Mouse (Mus musculus) limb, embryonic 10.5 days (tissue): Measurements from ENCODE around the gene Nradd. TPM values are rescaled to one million over a fixed set of nuclear protein-coding genes. Genes with fewer than 3 reads are reported as not detected.
A peak's percentile ranks its signal among the peaks of the same experiment; 100 is the strongest.

Source experiments
- DNase-seq: peaks from one replicate; pipeline ENCODE4 v3.0.0-alpha.2; 2017; ENCODE audit warnings: low spot score
- H3K27ac ChIP-seq: fragments of 300-500 bp; sonication (generic); 2 replicates; pipeline ENCODE4 v1.5.1; 2016; ENCODE audit warnings: mild to moderate bottlenecking
- H3K27me3 ChIP-seq: fragments of 300-500 bp; sonication (generic); 2 replicates; pipeline ENCODE4 v1.6.1; 2016; ENCODE audit warnings: low read depth, mild to moderate bottlenecking; ENCODE audit not compliant: poor library complexity, severe bottlenecking
- H3K36me3 ChIP-seq: fragments of 300-500 bp; sonication (generic); 2 replicates; pipeline ENCODE4 v1.6.1; 2016; ENCODE audit warnings: mild to moderate bottlenecking, moderate library complexity
- H3K4me1 ChIP-seq: fragments of 300-500 bp; sonication (generic); 2 replicates; pipeline ENCODE4 v1.6.1; 2016
- H3K4me3 ChIP-seq: fragments of 300-500 bp; sonication (generic); 2 replicates; pipeline ENCODE4 v1.5.1; 2016; ENCODE audit warnings: mild to moderate bottlenecking, moderate library complexity
- H3K9me3 ChIP-seq: fragments of 300-500 bp; sonication (generic); replicated peaks from 2 replicates; pipeline ENCODE4 v1.6.1; 2016; ENCODE audit warnings: mild to moderate bottlenecking
- WGBS: fragments of 180-500 bp; shearing (Covaris S2); methylation state at CpG from one replicate; pipeline ENCODE4 v1.1.7; 2016; 5-methylcytosine and 5-hydroxymethylcytosine counted together
- polyA plus RNA-seq: library from polyadenylated mRNA; unstranded; fragments of >200 nt; fragmentation: Nextera tagmentation; extraction: Ambion mirVana; gene quantifications from 2 replicates; pipeline ENCODE4 v1.2.1, GENCODE M21; 2016

The Nradd gene
- polyA plus RNA-seq, 1 experiment from 2014 or later = 60.6 TPM

DNA sequence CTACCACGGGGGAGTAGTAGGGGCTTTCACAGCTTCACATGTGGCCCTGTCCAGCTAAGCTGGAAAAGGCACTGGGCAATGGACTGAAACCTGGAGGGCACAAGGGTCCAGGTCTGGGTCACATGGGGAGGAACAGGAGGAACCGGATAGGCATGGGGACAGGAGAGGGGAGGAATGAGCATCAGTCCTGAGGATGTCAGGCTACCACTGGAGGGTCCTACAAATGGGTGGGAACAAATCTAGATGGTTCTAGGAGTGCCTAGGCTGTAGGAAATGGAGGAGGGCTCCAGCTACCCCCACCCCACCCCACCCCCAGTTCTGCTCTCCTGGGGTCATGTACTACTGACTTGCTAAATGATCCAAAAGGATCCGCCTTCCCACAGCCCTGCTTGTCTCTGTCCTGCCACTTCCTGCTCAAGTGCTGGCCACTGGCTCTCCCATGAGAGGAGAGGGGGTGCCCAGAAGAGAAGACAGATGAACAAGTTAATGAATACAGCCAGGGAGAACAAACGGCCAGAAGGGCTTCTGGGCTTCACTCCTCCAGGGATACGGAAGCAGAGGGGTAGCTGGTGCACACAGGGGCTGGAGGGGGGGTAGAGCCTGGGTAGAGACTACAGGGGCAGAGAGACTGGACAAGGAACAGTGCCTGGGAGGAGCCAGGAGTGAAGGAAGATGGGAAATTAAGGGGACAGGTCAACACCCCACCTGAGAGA is 18.7 kb upstream of the Nradd start:
- no peak overlapping the region for H3K4me3 ChIP-seq
- no peak for DNase-seq
- H3K27me3 ChIP-seq = peaks cover 4% of the 10 kb centered on the region; the same call in 1 of the 2 replicates
- no peaks in the 10 kb centered on the region for H3K9me3 ChIP-seq
- no peaks in the 10 kb centered on the region for H3K36me3 ChIP-seq
- 46% methylated on average over 5 of the region's 5 CpGs for WGBS
- no peak overlapping the region for H3K27ac ChIP-seq
- H3K4me1 ChIP-seq = peaks cover 22% of the 10 kb centered on the region

DNA sequence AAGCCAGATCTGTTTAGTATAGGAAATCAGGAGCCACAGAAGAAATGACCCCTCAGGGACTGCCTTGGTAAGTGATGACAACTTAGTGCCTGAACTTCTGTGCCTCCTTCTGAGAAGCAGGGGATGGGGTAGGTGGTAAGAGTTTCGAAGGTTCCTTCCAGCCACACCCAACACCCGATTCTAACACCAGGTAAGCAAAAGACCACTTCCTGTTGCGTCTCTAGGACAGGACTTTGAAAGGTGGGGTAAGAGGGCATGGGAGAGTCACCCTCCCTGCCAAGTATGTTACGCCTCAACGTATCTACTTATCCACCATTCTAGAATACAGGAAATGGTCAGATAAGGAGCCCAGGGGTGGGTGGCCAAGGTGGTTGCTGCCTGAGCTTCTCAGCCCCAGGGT is 16.8 kb upstream of the Nradd start:
- peaks cover 14% of the 10 kb centered on the region; the same call in 1 of the 2 replicates for H3K27me3 ChIP-seq
- H3K36me3 ChIP-seq = no peaks in the 10 kb centered on the region
- WGBS = 85% methylated on average over 5 of the region's 5 CpGs
- no peak overlapping the region for H3K4me3 ChIP-seq
- no peak overlapping the region for H3K27ac ChIP-seq
- no peak for DNase-seq
- peaks cover 22% of the 10 kb centered on the region for H3K4me1 ChIP-seq
- no peaks in the 10 kb centered on the region for H3K9me3 ChIP-seq

DNA sequence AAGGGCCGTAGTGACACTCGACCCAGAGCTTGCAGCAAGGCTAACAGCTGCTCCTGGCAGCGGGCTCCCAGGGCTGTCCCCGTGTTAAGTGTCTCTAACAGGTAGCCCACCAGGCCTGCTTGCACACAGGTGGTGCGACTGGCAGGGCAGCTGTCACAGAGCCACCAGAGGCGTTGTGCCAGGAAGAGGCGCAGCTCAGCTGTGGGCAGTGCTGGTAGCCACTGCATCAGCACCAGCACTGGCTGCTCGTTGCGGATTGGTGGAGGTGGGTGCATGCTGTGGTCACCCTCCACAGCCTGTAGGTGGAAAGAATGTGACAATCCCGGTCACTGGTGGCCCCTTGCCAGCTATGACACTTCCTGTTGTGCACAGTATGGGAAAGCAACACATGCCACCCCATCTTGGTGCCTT is 14.4 kb upstream of the Nradd start:
- DNase-seq = no peak
- Histone ChIP-seq H3K9me3 (no peaks in the 10 kb centered on the region), H3K4me1 (peaks cover 18% of the 10 kb centered on the region), H3K27me3 (peaks cover 37% of the 10 kb centered on the region), H3K4me3 (no peak overlapping the region), H3K36me3 (no peaks in the 10 kb centered on the region), H3K27ac (no peak overlapping the region)
- 80% methylated on average over 10 of the region's 10 CpGs for WGBS

GRCm38 (mm10) chr9:110635225-110635624 is 11.0 kb upstream of the Nradd start:
- 7% methylated on average over 19 of the region's 19 CpGs for WGBS
- peaks cover 28% of the 10 kb centered on the region for H3K4me1 ChIP-seq
- peaks cover 68% of the 10 kb centered on the region for H3K27me3 ChIP-seq
- H3K9me3 ChIP-seq = no peaks in the 10 kb centered on the region
- H3K36me3 ChIP-seq = no peaks in the 10 kb centered on the region
- H3K4me3 ChIP-seq = no peak overlapping the region
- H3K27ac ChIP-seq = no peak overlapping the region
- DNase-seq = peak; percentile 98

DNA sequence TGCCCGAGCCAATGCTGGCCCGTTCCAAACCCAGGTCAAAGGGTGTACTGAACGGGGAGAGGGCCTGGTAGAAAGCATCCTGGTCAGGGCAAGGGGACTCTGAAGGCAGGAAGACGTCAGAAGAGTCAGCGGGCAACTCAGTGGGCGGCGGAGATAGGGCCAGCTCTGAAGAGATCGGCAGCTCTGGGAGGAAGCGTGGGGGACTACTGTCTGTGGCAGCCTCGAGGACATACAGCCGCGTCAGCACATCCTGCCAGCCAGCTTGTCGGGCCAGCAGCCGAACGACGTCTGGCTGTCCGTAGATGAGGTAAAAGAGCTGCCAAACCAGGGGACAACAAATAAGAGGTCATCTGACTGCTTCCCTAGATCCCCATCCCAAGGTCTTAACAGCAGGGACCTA is 9.6 kb upstream of the Nradd start:
- Histone ChIP-seq H3K9me3 (no peaks in the 10 kb centered on the region), H3K27me3 (peaks cover 80% of the 10 kb centered on the region), H3K27ac (no peak overlapping the region), H3K4me3 (no peak overlapping the region), H3K4me1 (peaks cover 28% of the 10 kb centered on the region), H3K36me3 (no peaks in the 10 kb centered on the region)
- DNase-seq = no peak
- 84% methylated on average over 17 of the region's 17 CpGs for WGBS

DNA sequence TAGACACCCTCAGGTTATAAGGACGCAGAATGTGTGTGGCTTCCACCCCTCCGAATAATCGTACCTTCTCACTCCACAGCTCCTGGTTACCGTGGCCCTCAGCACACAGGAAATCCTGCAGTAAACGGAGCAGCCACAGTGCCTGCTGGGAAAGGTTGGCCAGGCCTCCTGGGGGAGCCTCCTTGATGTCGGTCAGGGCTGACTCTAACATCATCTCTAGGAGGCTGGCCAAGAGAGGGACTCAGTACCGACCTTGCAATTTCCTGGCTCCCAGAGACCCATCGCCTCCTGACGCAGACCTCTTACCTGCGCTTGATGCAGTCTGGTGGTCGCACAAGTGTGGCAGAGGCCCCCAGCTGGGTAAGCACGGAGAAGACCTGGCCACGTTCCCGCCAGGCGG is 8.4 kb upstream of the Nradd start:
- Histone ChIP-seq H3K4me1 (peaks cover 28% of the 10 kb centered on the region), H3K36me3 (no peaks in the 10 kb centered on the region), H3K9me3 (no peaks in the 10 kb centered on the region), H3K27ac (no peak overlapping the region), H3K4me3 (no peak overlapping the region), H3K27me3 (peaks cover 84% of the 10 kb centered on the region)
- no peak for DNase-seq
- 80% methylated on average over 15 of the region's 15 CpGs for WGBS

GRCm38 (mm10) chr9:110631651-110632275 is 7.5 kb upstream of the Nradd start:
- WGBS = 9% methylated on average over 30 of the region's 30 CpGs
- Histone ChIP-seq H3K4me3 (peak overlapping the region; percentile 46), H3K4me1 (peaks cover 28% of the 10 kb centered on the region), H3K9me3 (no peaks in the 10 kb centered on the region), H3K27me3 (peaks cover 86% of the 10 kb centered on the region), H3K36me3 (no peaks in the 10 kb centered on the region), H3K27ac (no peak overlapping the region)
- DNase-seq = peak; percentile 56

GRCm38 (mm10) chr9:110631191-110631590 is 6.9 kb upstream of the Nradd start:
- peak overlapping the region; percentile 46 for H3K4me3 ChIP-seq
- H3K27me3 ChIP-seq = peaks cover 86% of the 10 kb centered on the region
- H3K4me1 ChIP-seq = peaks cover 28% of the 10 kb centered on the region
- H3K27ac ChIP-seq = no peak overlapping the region
- H3K36me3 ChIP-seq = no peaks in the 10 kb centered on the region
- DNase-seq = peak; percentile 86
- WGBS = 8% methylated on average over 10 of the region's 10 CpGs
- no peaks in the 10 kb centered on the region for H3K9me3 ChIP-seq

GRCm38 (mm10) chr9:110630171-110630570 is 5.9 kb upstream of the Nradd start:
- no peak for DNase-seq
- no peaks in the 10 kb centered on the region for H3K36me3 ChIP-seq
- peaks cover 32% of the 10 kb centered on the region for H3K4me1 ChIP-seq
- no peak overlapping the region for H3K4me3 ChIP-seq
- peaks cover 82% of the 10 kb centered on the region for H3K27me3 ChIP-seq
- no peak overlapping the region for H3K27ac ChIP-seq
- H3K9me3 ChIP-seq = no peaks in the 10 kb centered on the region
- WGBS = 93% methylated on average over 15 of the region's 15 CpGs

DNA sequence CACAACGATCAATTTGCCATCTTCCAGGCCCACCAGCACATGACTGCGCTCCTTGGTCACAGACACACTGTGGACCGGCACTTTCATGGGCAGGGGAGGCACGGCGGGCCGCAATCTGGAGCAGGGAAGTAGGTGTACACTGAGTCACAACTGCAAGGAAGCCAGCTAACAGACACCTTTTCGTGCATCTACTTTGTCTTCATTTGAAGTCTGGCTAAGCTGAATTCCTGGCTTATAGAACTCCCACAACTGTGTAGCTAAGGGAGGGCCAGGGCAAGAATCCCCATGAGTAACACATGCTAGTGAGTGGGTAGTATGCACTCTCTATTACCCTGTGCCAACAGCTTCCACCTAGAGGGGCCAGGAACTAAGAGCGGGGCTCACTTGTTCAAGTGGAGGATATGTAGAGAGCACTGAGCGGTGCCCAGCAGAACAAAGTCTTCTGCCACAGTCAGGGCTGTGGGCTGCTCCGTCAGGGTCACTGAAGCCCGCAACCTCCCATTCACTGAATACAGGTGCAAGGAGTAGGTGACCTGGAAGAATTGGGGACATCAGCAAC is 1.2 kb upstream of the Nradd start:
- WGBS = 69% methylated on average over 11 of the region's 11 CpGs
- Histone ChIP-seq H3K27ac (peak overlapping the region; percentile 92), H3K9me3 (no peaks in the 10 kb centered on the region), H3K36me3 (peaks cover 27% of the 10 kb centered on the region), H3K4me1 (peaks cover 41% of the 10 kb centered on the region), H3K4me3 (peak overlapping the region; percentile 72), H3K27me3 (peaks cover 35% of the 10 kb centered on the region)
- no peak for DNase-seq

- Histone ChIP-seq H3K4me3 (peak overlapping the region; percentile 72), H3K27ac (peak overlapping the region; percentile 92), H3K4me1 (peaks cover 41% of the 10 kb centered on the region), H3K27me3 (peaks cover 19% of the 10 kb centered on the region), H3K36me3 (peaks cover 46% of the 10 kb centered on the region), H3K9me3 (no peaks in the 10 kb centered on the region)
- no peak for DNase-seq
- WGBS = 40% methylated on average over 8 of the region's 8 CpGs
Observed at GRCm38 (mm10) chr9:110623416-110624195, 646 bp downstream of the Nradd start.

DNA sequence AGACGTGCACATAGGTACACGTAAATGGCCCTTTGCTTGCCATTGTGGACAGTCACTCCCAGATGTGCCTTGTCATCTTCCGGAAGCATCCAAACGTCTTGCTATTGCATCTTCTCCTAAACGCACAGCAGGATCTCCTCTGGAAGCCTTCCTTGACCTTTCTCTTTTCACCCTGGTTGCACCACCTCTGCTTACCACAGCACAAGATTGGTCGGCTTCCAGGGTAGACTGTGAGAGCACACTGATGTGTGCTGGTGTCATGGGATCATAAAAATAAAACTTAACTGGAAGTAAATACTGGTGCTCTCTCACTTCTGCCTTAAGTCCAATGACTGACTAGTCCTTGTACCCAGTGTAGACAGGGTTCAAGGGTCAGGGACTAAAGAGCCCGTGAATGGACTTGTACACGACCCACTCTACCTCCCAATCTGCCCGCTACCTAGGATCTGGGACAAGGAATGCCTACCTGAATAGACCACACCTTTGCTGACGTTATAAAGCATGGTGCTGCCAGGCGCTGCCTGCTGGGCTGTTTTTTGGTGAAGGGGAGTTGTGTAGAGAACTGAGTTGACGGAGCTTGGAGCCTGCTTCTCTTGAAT is 1.5 kb downstream of the Nradd start:
- peaks cover 55% of the 10 kb centered on the region for H3K36me3 ChIP-seq
- peaks cover 41% of the 10 kb centered on the region for H3K4me1 ChIP-seq
- peak overlapping the region; percentile 92; the same call in 1 of the 2 replicates for H3K27ac ChIP-seq
- 89% methylated on average over 12 of the region's 12 CpGs for WGBS
- H3K4me3 ChIP-seq = peak overlapping the region; percentile 72
- no peak for DNase-seq
- peaks cover 16% of the 10 kb centered on the region for H3K27me3 ChIP-seq
- H3K9me3 ChIP-seq = no peaks in the 10 kb centered on the region
